Mouse (Mus musculus) MEL (cell line): ENCODE measurements around the gene Bag6.

ENCODE experiments used
- CHD2 ChIP-seq: IDR thresholded peaks from 2 replicates; pipeline ENCODE4 v1.6.1; 2011; ENCODE audit warnings: low read length, improper control_type of control experiment
- EP300 ChIP-seq, 2 experiments: IDR thresholded peaks; 2 replicates each; pipeline ENCODE4 v1.6.1; 2011; ENCODE audit warnings: improper control_type of control experiment in 2 of 2, low read length in 2 of 2, low read depth in 1 of 2, mild to moderate bottlenecking in 1 of 2

DNA sequence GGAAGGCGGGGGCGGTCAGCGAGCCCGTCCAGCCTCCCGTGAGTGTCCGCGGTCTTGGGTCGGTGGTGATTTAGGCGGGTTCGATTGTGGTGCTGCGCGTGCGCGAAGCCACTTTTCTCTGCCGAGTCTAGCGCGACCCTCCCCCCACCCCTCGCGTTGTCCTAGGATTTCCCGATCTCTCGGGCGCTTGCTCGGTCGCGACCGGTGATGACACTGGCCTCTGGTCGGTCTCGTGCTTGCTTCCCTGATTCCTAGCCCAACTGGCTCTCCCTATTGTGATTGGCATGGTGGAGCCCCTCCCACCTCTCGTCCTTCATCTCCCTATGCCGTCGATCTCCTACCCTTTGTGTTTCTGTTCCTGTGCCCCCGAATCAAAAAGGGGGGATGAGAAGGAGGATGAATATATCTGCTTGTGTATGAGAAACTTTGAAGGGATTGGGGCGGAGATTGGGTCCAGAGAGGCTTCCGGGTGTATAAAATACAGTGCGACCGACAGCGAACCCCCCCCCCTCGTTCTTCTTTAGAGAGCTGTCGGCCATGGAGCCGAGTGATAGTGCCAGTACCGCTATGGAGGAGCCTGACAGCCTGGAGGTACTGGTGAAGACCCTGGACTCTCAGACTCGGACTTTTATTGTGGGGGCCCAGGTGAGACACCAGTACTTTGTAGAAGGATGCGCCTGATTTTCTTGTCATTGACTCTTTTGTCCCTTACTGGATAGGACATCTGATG lies 778 bp downstream of the Bag6 start:
- TF ChIP-seq EP300 (IDR thresholded peaks at IDR 0.05; ENCODE audit: low read depth in 1 of 2, low read length in 2 of 2): no peak; a peak in 1 of 4 replicates
- TF ChIP-seq CHD2: no peak
